Mouse (Mus musculus) E14TG2a.4 (cell line): Measurements from ENCODE around the gene Pde4d.

Source experiments
- CTCF ChIP-seq: conservative IDR thresholded peaks from 2 replicates; pipeline ENCODE4 v1.5.1; 2014; ENCODE audit warnings: low read length
- NANOG ChIP-seq: IDR thresholded peaks from 2 replicates; pipeline ENCODE4 v1.6.1; 2014; ENCODE audit warnings: borderline replicate concordance, low read length, mixed read lengths

- TF ChIP-seq CTCF (no peak), NANOG (no peak)
Observed at GRCm38 (mm10) chr13:109823307-109824031, 1373.7 kb downstream of the Pde4d start.
